Mouse (Mus musculus): ENCODE data around the gene Gm10638. TPM values are rescaled to one million over a fixed set of nuclear protein-coding genes. Genes with fewer than 3 reads are reported as not detected.

The Gm10638 gene
- total RNA-seq, 2 experiments from 2014 or later = 3.0 to 3.6 TPM

DNA sequence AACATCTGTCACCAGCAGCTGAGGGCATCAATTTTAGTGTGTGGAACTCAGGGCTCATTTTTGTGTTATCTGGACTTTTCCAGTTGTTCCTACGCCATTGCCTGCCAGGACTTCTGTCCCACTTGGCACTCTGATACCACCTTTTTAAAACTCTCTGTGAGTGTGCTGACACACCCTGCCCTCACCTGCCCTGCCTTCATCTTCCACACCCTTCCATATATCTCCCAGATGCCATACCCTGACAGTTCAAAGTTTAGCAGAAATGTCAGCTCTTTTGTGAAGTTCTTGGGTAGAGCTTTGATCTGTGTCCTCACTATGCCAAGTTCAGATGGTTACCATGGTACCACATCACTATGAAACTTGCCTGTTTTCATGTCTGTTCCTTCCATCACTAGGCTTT lies 44.1 kb downstream of the Gm10638 start:
- no peak for DNase-seq

- no peak for DNase-seq
Observed at GRCm38 (mm10) chr8:86791542-86791941, 46.0 kb downstream of the Gm10638 start.

- DNase-seq = no peak
Observed at GRCm38 (mm10) chr8:86794716-86795115, 49.2 kb downstream of the Gm10638 start.

Other genes with a start within 250 kb of the Gm10638 start
- under 1 TPM; 0.07 to 0.09 TPM for gene Abcc12, start 165.0 kb upstream of the Gm10638 start, total RNA-seq (2021)
- 10 to 100 TPM; 56.5 to 62.3 TPM for gene Lonp2, start 121.7 kb upstream of the Gm10638 start, total RNA-seq (2021)
- gene Siah1a, start 235 bp downstream of the Gm10638 start, total RNA-seq (2021) = 10 to 100 TPM; 30.2 to 31.2 TPM
- 10 to 100 TPM; 23.3 to 24.0 TPM for gene N4bp1, start 139.6 kb downstream of the Gm10638 start, total RNA-seq (2021)

All from heart, postnatal 4 days (tissue).